Mouse (Mus musculus) right cerebral cortex, postnatal 36 days (tissue): ENCODE measurements around the gene Uqcrh.

Experiments
- DNase-seq, 2 experiments: peaks; one replicate each; pipeline ENCODE4 v3.0.0; 2022; ENCODE audit warnings: low spot score in 2 of 2, mixed read lengths in 1 of 2

The Uqcrh gene

GRCm38 (mm10) chr4:116057559-116057958 lies 17.3 kb downstream of the Uqcrh start:
- DNase-seq, result no peak

- peak; percentile 86 to 91 for DNase-seq
These were observed 21.4 kb downstream of the Uqcrh start, which contains the start of gene Nsun4 for GRCm38 (mm10) chr4:116053399-116053961. Nsun4 (minus strand) TSS chr4:116053876.

GRCm38 (mm10) chr4:116052526-116053293 lies 22.2 kb downstream of the Uqcrh start:
- DNase-seq, result no peak

GRCm38 (mm10) chr4:116049211-116049610 lies 25.7 kb downstream of the Uqcrh start:
- DNase-seq, result no peak

- no peak for DNase-seq
These were observed 26.5 kb downstream of the Uqcrh start for GRCm38 (mm10) chr4:116048130-116048920.

GRCm38 (mm10) chr4:116047681-116048080 lies 27.2 kb downstream of the Uqcrh start:
- DNase-seq, result no peak

GRCm38 (mm10) chr4:116046604-116047003 lies 28.3 kb downstream of the Uqcrh start:
- no peak for DNase-seq

- DNase-seq, result no peak
These were observed 32.7 kb downstream of the Uqcrh start for GRCm38 (mm10) chr4:116042186-116042585.

- DNase-seq, result no peak
These were observed 34.4 kb downstream of the Uqcrh start for GRCm38 (mm10) chr4:116040466-116040865.

GRCm38 (mm10) chr4:116033374-116033773 lies 41.5 kb downstream of the Uqcrh start:
- DNase-seq, result peak; percentile 62 to 73

- no peak for DNase-seq
These were observed 42.0 kb downstream of the Uqcrh start for GRCm38 (mm10) chr4:116032906-116033305.

- DNase-seq, result no peak
These were observed 56.7 kb downstream of the Uqcrh start, which contains the start of gene Faah for GRCm38 (mm10) chr4:116017902-116018746. Faah (minus strand) TSS chr4:116017926.

GRCm38 (mm10) chr4:116017300-116017901 lies 57.5 kb downstream of the Uqcrh start:
- DNase-seq, result peak; percentile 66 to 68
